Mouse (Mus musculus) spleen, adult 2 months (tissue): ENCODE measurements around the gene Cnot6.

ENCODE experiments used
- CTCF ChIP-seq: fragments of 200-500 bp; IDR thresholded peaks from 2 replicates; pipeline ENCODE4 v1.5.1; 2011; ENCODE audit warnings: mild to moderate bottlenecking, inconsistent platforms; ENCODE audit not compliant: insufficient read depth, insufficient read length, insufficient replicate concordance; ENCODE audit errors: extremely low read depth
- POLR2A ChIP-seq: fragments of 200-500 bp; IDR thresholded peaks from 2 replicates; pipeline ENCODE4 v1.6.1; 2011; ENCODE audit warnings: low read depth, low read length, inconsistent platforms

GRCm38 (mm10) chr11:49722692-49723091 lies 10.2 kb upstream of the Cnot6 start:
- TF ChIP-seq POLR2A (no peak), CTCF (no peak)
